Comparison of ENCODE assay signal across 10 mouse cellular contexts in genomic region chr4:149878021-149878449, GRCm38 (mm10).
DNase-seq lines count a peak whose midpoint lies in the region; ATAC-seq and TF ChIP-seq lines count a peak whose summit lies in the region.
"Had no signal": no experiment of that assay in that cellular context is flagged by ENCODE, and none has a peak within 500 bp of the region (broad histone marks: within the 10 kb centered on the region; RNA-seq: fewer than 3 reads in every experiment).

No protein-coding gene starts in this region.

- WGBS in cerebellum, adult 2 months: 56% methylated on average over 6 of the region's 6 CpGs
- 48% methylated on average over 6 of the region's 6 CpGs for WGBS in kidney, embryonic 15.5 days
- 36% methylated on average over 6 of the region's 6 CpGs for WGBS in embryonic facial prominence, embryonic 11.5 days
- WGBS in limb, embryonic 15.5 days: 37% methylated on average over 6 of the region's 6 CpGs

- no peak overlapping the region for H3K4me3 ChIP-seq in cerebellum, adult 2 months (replicated peaks; ENCODE audit: insufficient read depth, low read depth, low read length)
- H3K4me3 ChIP-seq in kidney, embryonic 15.5 days (replicated peaks): no peak overlapping the region
- H3K4me3 ChIP-seq in embryonic facial prominence, embryonic 11.5 days (ENCODE audit: low read depth, low read length): no peak overlapping the region
- no peak overlapping the region for H3K4me3 ChIP-seq in limb, embryonic 15.5 days
- H3K4me3 ChIP-seq: erythroblast, embryonic 14.5 days; liver, embryonic 13.5 days had no signal

- no peak overlapping the region for H3K4me2 ChIP-seq in kidney, embryonic 15.5 days
- no peak overlapping the region for H3K4me2 ChIP-seq in embryonic facial prominence, embryonic 11.5 days (ENCODE audit: low read depth, low read length)
- H3K4me2 ChIP-seq in limb, embryonic 15.5 days: no peak overlapping the region
- H3K4me2 ChIP-seq: liver, embryonic 13.5 days had no signal

- DNase-seq in cerebellum, adult 2 months: peak; percentile 30 to 31
- DNase-seq in cerebellum, adult 18-20 months: no peak
- no peak for DNase-seq in kidney, postnatal 10 days
- no peak for DNase-seq in embryonic facial prominence, embryonic 11.5 days (ENCODE audit: low spot score)
- no peak for DNase-seq in right cerebral cortex, postnatal 14 days
- DNase-seq: liver, embryonic 13.5 days had no signal

- H3K27me3 ChIP-seq in cerebellum, adult 2 months (ENCODE audit: control insufficient read depth, insufficient read depth, low read length): no peaks in the 10 kb centered on the region
- H3K27me3 ChIP-seq in kidney, embryonic 15.5 days: 0 out of 2 replicates have a peak, but pooled peaks cover 14% of the 10 kb centered on the region
- no peaks in the 10 kb centered on the region for H3K27me3 ChIP-seq in embryonic facial prominence, embryonic 11.5 days (ENCODE audit: control insufficient read depth, insufficient read depth, low read length)
- H3K27me3 ChIP-seq in limb, embryonic 15.5 days: no peaks in the 10 kb centered on the region

- H3K4me1 ChIP-seq in cerebellum, adult 2 months (ENCODE audit: control insufficient read depth, insufficient read depth, low read length): peaks cover 25% of the 10 kb centered on the region
- H3K4me1 ChIP-seq in kidney, embryonic 15.5 days: peaks cover 66% of the 10 kb centered on the region
- peaks cover 21% of the 10 kb centered on the region for H3K4me1 ChIP-seq in embryonic facial prominence, embryonic 11.5 days (ENCODE audit: control insufficient read depth, insufficient read depth, low read length)
- H3K4me1 ChIP-seq in limb, embryonic 15.5 days: peaks cover 67% of the 10 kb centered on the region
- H3K4me1 ChIP-seq: liver, embryonic 13.5 days had no signal

- H3K9me3 ChIP-seq in kidney, embryonic 15.5 days (replicated peaks): no peaks in the 10 kb centered on the region
- H3K9me3 ChIP-seq in embryonic facial prominence, embryonic 11.5 days (replicated peaks; ENCODE audit: control insufficient read depth, low read length): no peaks in the 10 kb centered on the region
- no peaks in the 10 kb centered on the region for H3K9me3 ChIP-seq in limb, embryonic 15.5 days
- H3K9me3 ChIP-seq: liver, embryonic 13.5 days had no signal

- H3K9ac ChIP-seq in kidney, embryonic 15.5 days: no peak overlapping the region
- H3K9ac ChIP-seq in embryonic facial prominence, embryonic 11.5 days (replicated peaks; ENCODE audit: low read length): no peak overlapping the region
- H3K9ac ChIP-seq in limb, embryonic 15.5 days: no peak overlapping the region
- H3K9ac ChIP-seq: liver, embryonic 13.5 days had no signal

- TF ChIP-seq CTCF in cerebellum, adult 2 months (IDR thresholded peaks at IDR 0.05; ENCODE audit: borderline replicate concordance, insufficient read depth, low read depth, low read length): no peak

- no peak for ATAC-seq in kidney, embryonic 15.5 days (replicated peaks; ENCODE audit: low FRiP score)
- peak; percentile 36 for ATAC-seq in embryonic facial prominence, embryonic 11.5 days (replicated peaks; ENCODE audit: insufficient number of reproducible peaks, low FRiP score, low TSS enrichment, low read depth)
- peak; percentile 23; the same call in 1 of the 2 replicates for ATAC-seq in limb, embryonic 15.5 days (ENCODE audit: insufficient number of reproducible peaks, low FRiP score, low TSS enrichment, low read depth)
- no peak for ATAC-seq in erythroid progenitor cell, adult 5-6 weeks (replicated peaks; ENCODE audit: low FRiP score, poor library complexity, severe bottlenecking)

- TF ChIP-seq POLR2A in cerebellum, adult 2 months (IDR thresholded peaks at IDR 0.05; ENCODE audit: borderline replicate concordance, insufficient read depth, low read length): no peak

- H3K27ac ChIP-seq in cerebellum, adult 2 months (ENCODE audit: insufficient read depth, low read length): no peak overlapping the region
- 0 out of 2 replicates have a peak overlapping the region, but pooled peaks have one; percentile 18 for H3K27ac ChIP-seq in kidney, embryonic 15.5 days
- H3K27ac ChIP-seq in embryonic facial prominence, embryonic 11.5 days (replicated peaks; ENCODE audit: low read depth, low read length): no peak overlapping the region
- peak overlapping the region; percentile 2 for H3K27ac ChIP-seq in limb, embryonic 15.5 days
- H3K27ac ChIP-seq: liver, embryonic 13.5 days had no signal

- no peaks in the 10 kb centered on the region for H3K36me3 ChIP-seq in kidney, embryonic 15.5 days
- H3K36me3 ChIP-seq in embryonic facial prominence, embryonic 11.5 days (replicated peaks; ENCODE audit: control insufficient read depth, insufficient read depth, low read depth, low read length): no peaks in the 10 kb centered on the region
- H3K36me3 ChIP-seq in limb, embryonic 15.5 days: no peaks in the 10 kb centered on the region
- H3K36me3 ChIP-seq: liver, embryonic 13.5 days had no signal

Comparison
In these comparisons a context has a peak if more than half of its experiments do, and no peak if none do; other contexts are left out.
1. DNase-seq: peak in cerebellum, adult 2 months (2 of 2); none in cerebellum, adult 18-20 months (0 of 2), kidney, postnatal 10 days (single experiment), embryonic facial prominence, embryonic 11.5 days (single experiment) and right cerebral cortex, postnatal 14 days (single experiment).
2. H3K27ac ChIP-seq: peak in kidney, embryonic 15.5 days (single experiment) and limb, embryonic 15.5 days (single experiment); none in cerebellum, adult 2 months (single experiment) and embryonic facial prominence, embryonic 11.5 days (single experiment).
3. ATAC-seq: peak in embryonic facial prominence, embryonic 11.5 days (single experiment) and limb, embryonic 15.5 days (single experiment); none in kidney, embryonic 15.5 days (single experiment) and erythroid progenitor cell, adult 5-6 weeks (single experiment).